Mouse (Mus musculus) embryo, embryonic 11.5 days (tissue): ENCODE results near the gene Exosc5.

ENCODE experiments used
- DNase-seq: peaks from one replicate; pipeline ENCODE4 v3.0.0-alpha.2; 2012; ENCODE audit warnings: low read depth, low spot score

Exosc5 gene

GRCm38 (mm10) chr7:25658657-25659472 lies at the start of gene Exosc5, which contains the start of gene Bckdha:
Gene Exosc5, plus strand, starts transcription at chr7:25659164.
Gene Bckdha, minus strand, starts transcription at chr7:25658981.
- peak; percentile 99 for DNase-seq

DNA sequence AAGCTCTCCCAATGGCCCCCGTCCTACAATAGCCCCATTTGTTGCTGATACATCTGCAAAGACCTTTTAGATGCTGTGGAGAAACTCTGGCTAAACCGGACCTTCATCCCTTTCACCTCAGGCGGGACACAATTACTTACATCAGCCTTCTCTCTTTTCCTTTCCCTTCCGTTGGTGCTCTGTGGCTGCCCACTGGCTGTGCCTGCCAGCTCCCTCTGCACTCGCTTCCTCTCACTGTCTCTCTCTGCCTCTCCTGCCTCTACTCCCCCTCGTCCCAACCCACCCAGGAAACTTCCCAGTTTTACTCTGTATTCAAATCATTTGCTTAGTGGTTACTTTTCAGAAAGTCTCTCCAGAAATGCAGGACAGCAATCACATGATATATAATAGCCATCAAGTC lies 48.9 kb upstream of the Exosc5 start:
- DNase-seq, result no peak

GRCm38 (mm10) chr7:25611501-25611900 lies 47.5 kb upstream of the Exosc5 start:
- DNase-seq, result no peak

GRCm38 (mm10) chr7:25614086-25614485 lies 44.9 kb upstream of the Exosc5 start:
- no peak for DNase-seq

DNA sequence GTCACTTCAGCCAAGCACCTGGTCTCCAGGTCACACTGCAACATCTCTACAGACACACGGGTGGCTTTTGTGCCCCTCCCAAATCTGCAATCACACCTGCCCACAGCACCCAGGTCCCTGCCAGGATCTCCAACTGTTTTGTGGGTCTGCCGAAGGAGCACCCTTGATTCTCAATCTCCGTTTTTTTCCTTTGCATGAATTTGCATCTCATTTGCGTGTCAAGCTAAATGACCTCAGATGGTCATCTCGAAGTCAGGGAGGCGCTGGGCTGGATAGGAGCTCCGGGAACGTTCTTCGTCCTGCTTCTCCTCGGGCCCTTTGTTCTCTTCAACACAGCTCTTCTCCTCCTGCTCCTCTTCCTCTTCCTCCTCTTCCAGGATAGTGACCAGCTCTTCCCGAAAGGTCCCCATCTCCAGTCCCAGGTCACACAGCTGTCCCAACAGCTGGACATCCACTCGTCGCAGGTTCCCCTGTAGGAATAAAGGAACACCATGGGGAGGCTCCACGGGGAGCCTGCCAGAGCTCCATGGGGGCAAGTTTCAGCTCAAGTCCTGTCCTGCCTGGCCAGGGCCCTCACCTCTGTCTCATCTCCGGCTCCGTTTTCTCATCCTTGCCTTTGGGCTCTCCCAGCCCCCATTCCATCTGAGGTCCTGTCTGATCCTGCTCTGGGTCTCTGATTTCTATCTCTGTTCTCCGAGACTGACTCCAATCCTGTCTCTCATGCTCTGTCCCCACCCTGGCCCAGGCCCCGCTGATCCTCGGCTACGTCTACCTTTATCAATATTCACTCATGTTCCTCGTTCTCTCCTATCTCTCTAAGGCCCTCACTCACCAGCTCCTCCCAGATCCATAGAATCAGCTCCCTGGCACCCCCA lies 43.9 kb upstream of the Exosc5 start:
- DNase-seq, result no peak

DNA sequence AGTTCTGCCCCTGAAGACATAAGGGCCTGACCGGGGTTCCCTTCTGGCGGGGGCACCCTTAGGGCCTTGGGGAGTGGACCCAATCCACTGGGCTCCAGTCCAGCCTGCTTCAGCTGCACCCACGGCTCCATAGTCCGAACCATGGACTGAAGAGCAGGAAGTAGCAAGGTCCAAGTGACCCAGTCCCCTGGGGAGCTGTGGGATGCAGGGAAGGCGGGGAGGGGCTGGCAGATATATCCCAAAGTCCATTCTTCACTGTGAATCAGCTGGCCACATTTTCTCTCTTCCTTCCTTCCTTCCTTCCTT lies 43.3 kb upstream of the Exosc5 start, which contains the start of gene Erich4:
Gene Erich4 (minus strand): TSS at position 187 of the 306 bp plus-strand sequence.
- no peak for DNase-seq

DNA sequence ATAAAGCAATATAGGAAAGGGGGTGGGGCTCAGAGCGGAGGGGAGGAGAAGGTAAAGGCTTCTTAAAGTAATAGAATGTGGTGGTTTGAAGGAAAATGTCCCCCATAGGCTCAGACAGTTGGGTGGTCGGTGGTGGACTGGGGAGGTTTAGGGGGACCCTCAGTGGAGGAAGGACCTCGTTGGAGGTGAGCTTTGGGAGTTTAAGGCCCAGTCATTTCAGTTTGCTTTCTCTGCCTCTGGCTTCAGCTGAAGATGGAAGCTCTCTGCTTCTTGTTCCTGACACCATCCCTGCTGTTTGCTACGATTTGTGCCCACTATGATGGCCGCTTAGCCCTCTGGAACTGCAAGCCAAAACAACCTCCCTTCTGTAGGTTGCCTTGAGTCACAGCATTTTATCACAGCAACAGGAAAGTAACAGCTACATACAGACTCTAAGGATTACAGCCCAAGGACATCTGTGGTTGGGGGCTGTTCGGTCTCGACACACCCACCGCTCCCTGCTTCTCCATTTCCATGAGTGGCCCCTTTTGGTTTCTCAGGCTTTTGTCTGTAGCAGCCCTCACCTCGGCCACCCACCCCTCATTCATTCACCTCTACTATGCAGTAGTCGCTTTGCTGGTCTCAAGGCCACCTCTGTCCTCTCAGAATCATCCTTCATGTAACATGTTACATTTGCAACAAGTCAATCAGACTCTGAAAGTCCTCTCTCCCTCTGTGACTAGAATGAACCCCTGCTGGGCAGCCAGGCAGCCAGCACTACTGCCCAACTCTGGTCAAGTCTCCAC lies 41.4 kb upstream of the Exosc5 start:
- no peak for DNase-seq

- DNase-seq, result peak; percentile 94
These were observed 39.9 kb upstream of the Exosc5 start, which contains the start of gene Dmac2 for GRCm38 (mm10) chr7:25618865-25619721. Gene Dmac2, plus strand, starts transcription at chr7:25619414.

GRCm38 (mm10) chr7:25619722-25619991 lies 39.3 kb upstream of the Exosc5 start:
- no peak for DNase-seq

DNA sequence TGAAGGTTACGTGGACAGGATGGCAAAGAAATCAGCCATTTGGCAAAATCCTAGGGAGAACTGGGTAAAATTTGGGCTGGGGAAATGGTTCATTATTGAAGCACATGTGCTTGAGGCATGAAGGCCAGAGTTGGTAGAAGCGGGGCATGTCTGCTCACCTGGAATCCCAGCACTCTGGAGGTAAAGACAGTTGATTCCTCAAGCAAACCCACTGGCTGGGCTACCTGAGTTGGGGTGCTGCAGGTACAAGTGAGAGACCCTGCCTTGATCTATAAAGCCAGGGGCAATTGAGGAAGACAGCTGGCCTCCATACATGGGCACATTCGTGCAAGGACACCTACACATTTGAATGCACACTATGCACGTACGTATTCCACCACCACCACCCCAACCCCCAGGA lies 38.9 kb upstream of the Exosc5 start:
- DNase-seq, result no peak

- no peak for DNase-seq
These were observed 38.2 kb upstream of the Exosc5 start for GRCm38 (mm10) chr7:25620751-25621150.

DNA sequence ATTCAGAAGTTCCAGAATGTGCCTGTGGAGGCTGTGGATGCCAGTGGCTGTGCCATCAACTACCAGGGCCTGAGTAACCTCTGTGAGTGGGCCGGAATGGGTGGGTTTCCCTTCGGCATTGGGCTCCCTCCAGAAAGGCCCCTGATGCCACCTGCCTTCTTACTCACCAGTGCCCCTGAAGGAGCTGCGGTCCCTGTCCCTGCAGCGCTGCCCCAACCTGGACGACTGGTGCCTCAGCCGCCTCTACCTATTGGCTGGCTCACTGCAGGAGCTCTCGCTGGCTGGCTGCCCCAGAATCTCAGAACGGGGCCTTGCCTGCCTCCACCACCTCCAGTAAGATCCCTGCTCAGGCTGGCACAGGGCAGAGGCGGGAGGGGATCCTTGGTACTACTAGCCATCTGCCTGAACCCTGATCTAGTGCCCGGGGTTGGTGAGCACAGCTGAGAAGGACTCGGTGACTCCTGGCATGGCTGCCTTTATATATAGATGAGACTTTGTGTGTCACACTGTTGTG lies 35.0 kb upstream of the Exosc5 start:
- no peak for DNase-seq

DNA sequence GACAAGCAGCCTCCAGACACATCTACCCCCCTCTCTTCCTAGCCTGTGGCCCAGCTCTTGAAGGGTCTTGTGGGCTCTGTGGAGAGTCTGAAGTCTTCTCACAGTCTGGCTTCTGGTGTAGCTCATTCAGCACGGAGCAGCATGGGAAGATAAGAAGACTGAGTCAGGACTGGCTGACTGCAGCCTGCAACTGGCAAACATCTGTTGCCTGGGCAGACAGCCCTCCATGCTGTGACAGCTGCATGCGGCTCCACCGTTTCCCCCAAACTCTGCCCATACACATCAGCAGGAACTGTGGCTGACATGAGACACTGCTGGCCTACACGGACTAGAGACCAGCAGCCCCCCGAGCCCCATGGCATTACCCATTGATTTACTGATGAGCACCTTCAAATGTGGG lies 34.1 kb upstream of the Exosc5 start:
- DNase-seq, result no peak

GRCm38 (mm10) chr7:25625594-25626250 lies 33.2 kb upstream of the Exosc5 start:
- no peak for DNase-seq

GRCm38 (mm10) chr7:25626509-25627430 lies 32.2 kb upstream of the Exosc5 start, which contains the start of gene B3gnt8:
Gene B3gnt8, plus strand, starts transcription at chr7:25626654.
- no peak for DNase-seq

GRCm38 (mm10) chr7:25627431-25628322 lies 31.3 kb upstream of the Exosc5 start:
- DNase-seq, result peak; percentile 23

- DNase-seq, result no peak
These were observed 30.7 kb upstream of the Exosc5 start for GRCm38 (mm10) chr7:25628323-25628620.

- DNase-seq, result no peak
These were observed 26.3 kb upstream of the Exosc5 start for GRCm38 (mm10) chr7:25632679-25633078.
